Mouse (Mus musculus): ENCODE results near the gene 4933405L10Rik.

DNA sequence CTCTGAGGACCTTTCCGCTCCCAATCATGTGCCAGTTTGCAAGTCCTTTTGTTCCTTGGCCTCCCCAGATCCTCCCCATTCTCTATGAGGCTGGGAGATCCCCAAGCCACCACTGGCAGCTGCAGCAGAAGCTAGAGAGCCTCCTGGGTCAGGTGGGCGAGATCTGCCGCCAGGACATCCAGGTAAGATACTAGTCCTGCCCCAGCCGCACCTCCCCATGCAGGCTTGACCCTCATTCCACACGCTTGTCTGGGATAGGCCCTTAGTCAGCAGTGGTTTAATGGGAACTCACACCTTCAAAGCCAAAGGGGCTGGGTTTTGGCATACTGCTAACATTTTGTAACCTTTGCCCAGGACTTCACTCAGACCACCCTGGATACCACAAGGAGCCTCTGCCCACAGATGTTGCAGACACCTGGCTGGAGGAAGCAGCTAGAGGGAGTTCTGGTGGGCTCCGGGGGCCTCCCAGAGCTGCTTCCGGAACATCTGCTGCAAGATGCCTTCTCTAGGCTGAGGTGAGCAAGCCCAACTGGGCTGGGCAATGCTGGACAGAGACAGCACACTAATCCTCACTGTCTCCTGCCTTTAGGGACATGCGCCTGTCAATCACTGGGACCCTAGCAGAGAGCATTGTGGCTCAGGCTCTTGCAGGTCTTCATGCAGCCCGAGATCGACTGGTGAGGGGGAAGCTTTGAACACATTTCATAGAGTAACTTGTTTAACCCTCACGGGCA is 14.8 kb upstream of the 4933405L10Rik start:
- TF ChIP-seq POLR2A (IDR thresholded peaks at IDR 0.05; ENCODE audit: control insufficient read depth, extremely low read depth, insufficient read depth, low read length, poor library complexity) (no peak), CTCF (IDR thresholded peaks at IDR 0.05; ENCODE audit: borderline replicate concordance, control insufficient read depth, extremely low read depth, insufficient read depth, low read length, poor library complexity) (no peak)

Measured in thymus, adult 2 months (tissue).